In genomic region chr9:115031046-115031445, GRCm38 (mm10) we compare ENCODE assay signal across 1 mouse cellular context. TPM values are rescaled to one million over a fixed set of nuclear protein-coding genes. Genes with fewer than 3 reads are reported as not detected.
"Had no signal": no experiment of that assay in that cellular context is flagged by ENCODE, and none has a peak within 500 bp of the region (broad histone marks: within the 10 kb centered on the region; RNA-seq: fewer than 3 reads in every experiment).

No protein-coding gene starts in this region.

RNA-seq across cellular contexts. Expression of gene Osbpl10, which starts 52.7 kb away (rescaled TPM):
- total RNA-seq: neutrophil, adult 5-6 weeks had no signal
